9 mouse cellular contexts compared by ENCODE assay signal in genomic region chr2:27075485-27075884, GRCm38 (mm10). TPM values are rescaled to one million over a fixed set of nuclear protein-coding genes. Genes with fewer than 3 reads are reported as not detected.
DNase-seq lines count a peak whose midpoint lies in the region; ATAC-seq and TF ChIP-seq lines count a peak whose summit lies in the region.
"Had no signal": no experiment of that assay in that cellular context is flagged by ENCODE, and none has a peak within 500 bp of the region (broad histone marks: within the 10 kb centered on the region; RNA-seq: fewer than 3 reads in every experiment).

No protein-coding gene starts in this region.

- DNase-seq in forebrain, embryonic 11.5 days (ENCODE audit: low spot score): peak; percentile 57
- DNase-seq in neural tube, embryonic 11.5 days (ENCODE audit: low spot score): peak; percentile 37
- peak; percentile 48 to 65 for DNase-seq in cerebellum, adult 18-20 months
- peak; percentile 62 for DNase-seq in kidney, adult 2 months

- H3K27ac ChIP-seq in forebrain, embryonic 11.5 days (ENCODE audit: low read depth, low read length): no peak overlapping the region
- no peak overlapping the region for H3K27ac ChIP-seq in forebrain, embryonic 15.5 days (replicated peaks)
- no peak overlapping the region for H3K27ac ChIP-seq in neural tube, embryonic 11.5 days (ENCODE audit: low read depth, low read length)
- H3K27ac ChIP-seq in neural tube, embryonic 15.5 days (replicated peaks): no peak overlapping the region
- H3K27ac ChIP-seq in kidney, adult 2 months (ENCODE audit: insufficient read depth, low read depth, low read length): no peak overlapping the region
- H3K27ac ChIP-seq: liver, embryonic 15.5 days had no signal

- peak; percentile 71 for TF ChIP-seq CTCF in kidney, adult 2 months (conservative IDR thresholded peaks at IDR 0.05; ENCODE audit: insufficient read depth, insufficient read length, low read depth, low read length)

- H3K4me1 ChIP-seq in forebrain, embryonic 11.5 days (replicated peaks; ENCODE audit: control insufficient read depth, insufficient read depth, low read length): peaks cover 6% of the 10 kb centered on the region; the same call in 1 of the 2 replicates
- H3K4me1 ChIP-seq in forebrain, embryonic 15.5 days: peaks cover 34% of the 10 kb centered on the region
- H3K4me1 ChIP-seq in neural tube, embryonic 11.5 days (ENCODE audit: control insufficient read depth, insufficient read depth, low read length): peaks cover 19% of the 10 kb centered on the region
- H3K4me1 ChIP-seq in neural tube, embryonic 15.5 days: peaks cover 36% of the 10 kb centered on the region
- peaks cover 11% of the 10 kb centered on the region; the same call in 1 of the 2 replicates for H3K4me1 ChIP-seq in kidney, adult 2 months (ENCODE audit: control insufficient read depth, insufficient read depth, low read length)

- no peak for TF ChIP-seq POLR2A in kidney, adult 2 months (IDR thresholded peaks at IDR 0.05; ENCODE audit: low read depth, low read length)

- no peaks in the 10 kb centered on the region for H3K36me3 ChIP-seq in forebrain, embryonic 11.5 days (ENCODE audit: control insufficient read depth, insufficient read depth, low read length)
- H3K36me3 ChIP-seq in forebrain, embryonic 15.5 days: no peaks in the 10 kb centered on the region
- H3K36me3 ChIP-seq in neural tube, embryonic 11.5 days (ENCODE audit: control insufficient read depth, insufficient read depth, low read length): no peaks in the 10 kb centered on the region
- no peaks in the 10 kb centered on the region for H3K36me3 ChIP-seq in neural tube, embryonic 15.5 days
- no peaks in the 10 kb centered on the region for H3K36me3 ChIP-seq in kidney, adult 2 months (ENCODE audit: control insufficient read depth, insufficient read depth, low read length)
- H3K36me3 ChIP-seq: liver, embryonic 15.5 days had no signal

- H3K27me3 ChIP-seq in forebrain, embryonic 11.5 days (ENCODE audit: control insufficient read depth, insufficient read depth, low read length): no peaks in the 10 kb centered on the region
- H3K27me3 ChIP-seq in forebrain, embryonic 15.5 days: no peaks in the 10 kb centered on the region
- no peaks in the 10 kb centered on the region for H3K27me3 ChIP-seq in neural tube, embryonic 11.5 days (ENCODE audit: control insufficient read depth, insufficient read depth, low read length)
- no peaks in the 10 kb centered on the region for H3K27me3 ChIP-seq in neural tube, embryonic 15.5 days (replicated peaks)
- no peaks in the 10 kb centered on the region for H3K27me3 ChIP-seq in kidney, adult 2 months (replicated peaks; ENCODE audit: control insufficient read depth, insufficient read depth, low read length)

- H3K9me3 ChIP-seq in forebrain, embryonic 11.5 days (ENCODE audit: control insufficient read depth, low read length): no peaks in the 10 kb centered on the region
- H3K9me3 ChIP-seq in forebrain, embryonic 15.5 days: no peaks in the 10 kb centered on the region
- no peaks in the 10 kb centered on the region for H3K9me3 ChIP-seq in neural tube, embryonic 11.5 days (ENCODE audit: control insufficient read depth, low read length)
- H3K9me3 ChIP-seq in neural tube, embryonic 15.5 days (replicated peaks): no peaks in the 10 kb centered on the region
- H3K9me3 ChIP-seq: liver, embryonic 15.5 days had no signal

- 62% methylated on average over 3 of the region's 3 CpGs for WGBS in forebrain, embryonic 11.5 days
- WGBS in forebrain, embryonic 15.5 days: 74% methylated on average over 3 of the region's 3 CpGs
- WGBS in neural tube, embryonic 11.5 days: 70% methylated on average over 3 of the region's 3 CpGs
- WGBS in neural tube, embryonic 15.5 days: 66% methylated on average over 3 of the region's 3 CpGs
- WGBS in kidney, adult 2 months: 65% methylated on average over 3 of the region's 3 CpGs

- H3K4me3 ChIP-seq in forebrain, embryonic 11.5 days (ENCODE audit: low read depth, low read length): no peak overlapping the region
- H3K4me3 ChIP-seq in forebrain, embryonic 15.5 days: no peak overlapping the region
- H3K4me3 ChIP-seq in neural tube, embryonic 11.5 days (ENCODE audit: low read depth, low read length): no peak overlapping the region
- H3K4me3 ChIP-seq in neural tube, embryonic 15.5 days (replicated peaks): no peak overlapping the region
- H3K4me3 ChIP-seq in kidney, adult 2 months (ENCODE audit: insufficient read depth, low read depth, low read length): no peak overlapping the region
- H3K4me3 ChIP-seq: liver, embryonic 15.5 days had no signal

- H3K4me2 ChIP-seq in forebrain, embryonic 11.5 days (ENCODE audit: low read depth, low read length, severe bottlenecking): no peak overlapping the region
- no peak overlapping the region for H3K4me2 ChIP-seq in forebrain, embryonic 15.5 days (replicated peaks)
- no peak overlapping the region for H3K4me2 ChIP-seq in neural tube, embryonic 11.5 days (ENCODE audit: low read depth)
- no peak overlapping the region for H3K4me2 ChIP-seq in neural tube, embryonic 15.5 days
- H3K4me2 ChIP-seq: liver, embryonic 15.5 days had no signal

- ATAC-seq in forebrain, embryonic 11.5 days (replicated peaks; ENCODE audit: low FRiP score): no peak
- no peak for ATAC-seq in forebrain, embryonic 15.5 days (replicated peaks)
- ATAC-seq in neural tube, embryonic 11.5 days (ENCODE audit: insufficient read depth, low FRiP score, low TSS enrichment): no peak
- ATAC-seq in neural tube, embryonic 15.5 days (ENCODE audit: low FRiP score): no peak
- peak; percentile 59 for ATAC-seq in megakaryocyte progenitor cell, adult 5-6 weeks (replicated peaks; ENCODE audit: poor library complexity)
- ATAC-seq in erythroid progenitor cell, adult 5-6 weeks (replicated peaks; ENCODE audit: low FRiP score, poor library complexity, severe bottlenecking): no peak

- no peak overlapping the region for H3K9ac ChIP-seq in forebrain, embryonic 11.5 days (ENCODE audit: low read length)
- H3K9ac ChIP-seq in forebrain, embryonic 15.5 days (replicated peaks): no peak overlapping the region
- H3K9ac ChIP-seq in neural tube, embryonic 11.5 days (ENCODE audit: low read length): no peak overlapping the region
- H3K9ac ChIP-seq in neural tube, embryonic 15.5 days (replicated peaks): no peak overlapping the region
- H3K9ac ChIP-seq: liver, embryonic 15.5 days had no signal

RNA-seq across cellular contexts. Expression of gene Mymk, which starts 3.5 kb away (rescaled TPM):
- polyA plus RNA-seq in forebrain, embryonic 11.5 days (2014; fragmentation: Nextera tagmentation; extraction: Ambion mirVana): not detected in 2 replicates
- 0.17 TPM in 1 of 2 replicates, not detected in the other for polyA plus RNA-seq in forebrain, embryonic 15.5 days (2015; fragmentation: Nextera tagmentation; extraction: Ambion mirVana)
- 11.5 and 14.5 TPM in 2 replicates for polyA plus RNA-seq in neural tube, embryonic 11.5 days (2014; fragmentation: Nextera tagmentation; extraction: Ambion mirVana)
- polyA plus RNA-seq in neural tube, embryonic 15.5 days (2015; fragmentation: Nextera tagmentation; extraction: Ambion mirVana): 2.5 and 3.4 TPM in 2 replicates
- 0.09 and 0.16 TPM in 2 replicates for polyA plus RNA-seq in kidney, adult 2 months (2012; rRNA removed)
- total RNA-seq in megakaryocyte progenitor cell, adult 5-6 weeks (2015): not detected in 2 replicates
- not detected in 2 replicates for total RNA-seq in megakaryocyte progenitor cell, adult 5-6 weeks (2017)
- not detected in 2 replicates for total RNA-seq in erythroid progenitor cell, adult 5-6 weeks (2015; ENCODE audit: low replicate concordance)
- total RNA-seq in erythroid progenitor cell, adult 5-6 weeks (2017; ENCODE audit: low replicate concordance): not detected in 2 replicates

RNA-seq across cellular contexts. Expression of gene Adamtsl2, which starts 3.7 kb away (rescaled TPM):
- 4.0 and 4.4 TPM in 2 replicates for polyA plus RNA-seq in forebrain, embryonic 11.5 days (2014; fragmentation: Nextera tagmentation; extraction: Ambion mirVana)
- 6.8 and 9.5 TPM in 2 replicates for polyA plus RNA-seq in forebrain, embryonic 15.5 days (2015; fragmentation: Nextera tagmentation; extraction: Ambion mirVana)
- polyA plus RNA-seq in neural tube, embryonic 11.5 days (2014; fragmentation: Nextera tagmentation; extraction: Ambion mirVana): 6.5 and 7.2 TPM in 2 replicates
- 7.2 and 7.7 TPM in 2 replicates for polyA plus RNA-seq in neural tube, embryonic 15.5 days (2015; fragmentation: Nextera tagmentation; extraction: Ambion mirVana)
- 21.7 and 25.7 TPM in 2 replicates for polyA plus RNA-seq in kidney, adult 2 months (2012; rRNA removed)
- not detected in 2 replicates for total RNA-seq in megakaryocyte progenitor cell, adult 5-6 weeks (2015)
- total RNA-seq in megakaryocyte progenitor cell, adult 5-6 weeks (2017): not detected in 2 replicates
- total RNA-seq in erythroid progenitor cell, adult 5-6 weeks (2015; ENCODE audit: low replicate concordance): not detected in 2 replicates
- not detected in 2 replicates for total RNA-seq in erythroid progenitor cell, adult 5-6 weeks (2017; ENCODE audit: low replicate concordance)

RNA-seq across cellular contexts. Expression of gene Slc2a6, which starts 47.7 kb away (rescaled TPM):
- 1.3 and 2.2 TPM in 2 replicates for polyA plus RNA-seq in forebrain, embryonic 11.5 days (2014; fragmentation: Nextera tagmentation; extraction: Ambion mirVana)
- 5.2 TPM in 2 replicates for polyA plus RNA-seq in forebrain, embryonic 15.5 days (2015; fragmentation: Nextera tagmentation; extraction: Ambion mirVana)
- polyA plus RNA-seq in neural tube, embryonic 11.5 days (2014; fragmentation: Nextera tagmentation; extraction: Ambion mirVana): 2.9 and 4.1 TPM in 2 replicates
- polyA plus RNA-seq in neural tube, embryonic 15.5 days (2015; fragmentation: Nextera tagmentation; extraction: Ambion mirVana): 17.2 and 20.0 TPM in 2 replicates
- polyA plus RNA-seq in kidney, adult 2 months (2012; rRNA removed): 1.5 and 1.8 TPM in 2 replicates
- 2.7 and 2.9 TPM in 2 replicates for total RNA-seq in megakaryocyte progenitor cell, adult 5-6 weeks (2015)
- total RNA-seq in megakaryocyte progenitor cell, adult 5-6 weeks (2017): 4.6 and 6.7 TPM in 2 replicates
- 1.4 TPM in 1 of 2 replicates, not detected in the other for total RNA-seq in erythroid progenitor cell, adult 5-6 weeks (2015; ENCODE audit: low replicate concordance)
- 0.68 and 2.2 TPM in 2 replicates for total RNA-seq in erythroid progenitor cell, adult 5-6 weeks (2017; ENCODE audit: low replicate concordance)
